Mouse (Mus musculus) midbrain, embryonic 12.5 days (tissue): Measurements from ENCODE around the gene Gm21972. TPM values are rescaled to one million over a fixed set of nuclear protein-coding genes. Genes with fewer than 3 reads are reported as not detected.
A peak's percentile ranks its signal among the peaks of the same experiment; 100 is the strongest.

Source experiments
- ATAC-seq: fragments of 200-750 bp; cut with Nextera tagmentation; 2 replicates; pipeline ENCODE4 v1.8.0; 2017; ENCODE audit warnings: low read depth, moderate TSS enrichment, moderate library complexity; ENCODE audit not compliant: low FRiP score
- H3K27ac ChIP-seq: fragments of 300-500 bp; sonication (generic); replicated peaks from 2 replicates; pipeline ENCODE4 v1.5.1; 2016; ENCODE audit warnings: mild to moderate bottlenecking
- H3K27me3 ChIP-seq: fragments of 300-500 bp; sonication (generic); 2 replicates; pipeline ENCODE4 v1.6.1; 2016; ENCODE audit warnings: mild to moderate bottlenecking
- H3K36me3 ChIP-seq: fragments of 300-500 bp; sonication (generic); 2 replicates; pipeline ENCODE4 v1.6.1; 2016
- H3K4me1 ChIP-seq: fragments of 300-500 bp; sonication (generic); 2 replicates; pipeline ENCODE4 v1.6.1; 2016
- H3K4me2 ChIP-seq: fragments of 300-500 bp; sonication (generic); replicated peaks from 2 replicates; pipeline ENCODE4 v1.6.1; 2016; ENCODE audit warnings: mild to moderate bottlenecking, moderate library complexity
- H3K4me3 ChIP-seq: fragments of 300-500 bp; sonication (generic); 2 replicates; pipeline ENCODE4 v1.5.1; 2016; ENCODE audit warnings: mild to moderate bottlenecking
- H3K9ac ChIP-seq: fragments of 300-500 bp; sonication (generic); replicated peaks from 2 replicates; pipeline ENCODE4 v1.6.1; 2016; ENCODE audit warnings: mild to moderate bottlenecking, moderate library complexity
- H3K9me3 ChIP-seq: fragments of 300-500 bp; sonication (generic); 2 replicates; pipeline ENCODE4 v1.6.1; 2016; ENCODE audit warnings: mild to moderate bottlenecking
- WGBS: fragments of 180-500 bp; shearing (Covaris S2); methylation state at CpG from one replicate; pipeline ENCODE4 v1.1.7; 2016; 5-methylcytosine and 5-hydroxymethylcytosine counted together
- polyA plus RNA-seq: library from polyadenylated mRNA; unstranded; fragments of >200 nt; fragmentation: Nextera tagmentation; extraction: Ambion mirVana; gene quantifications from 2 replicates; pipeline ENCODE4 v1.2.1, GENCODE M21; 2016

Gene Gm21972
- polyA plus RNA-seq, 1 experiment from 2014 or later = not detected

DNA sequence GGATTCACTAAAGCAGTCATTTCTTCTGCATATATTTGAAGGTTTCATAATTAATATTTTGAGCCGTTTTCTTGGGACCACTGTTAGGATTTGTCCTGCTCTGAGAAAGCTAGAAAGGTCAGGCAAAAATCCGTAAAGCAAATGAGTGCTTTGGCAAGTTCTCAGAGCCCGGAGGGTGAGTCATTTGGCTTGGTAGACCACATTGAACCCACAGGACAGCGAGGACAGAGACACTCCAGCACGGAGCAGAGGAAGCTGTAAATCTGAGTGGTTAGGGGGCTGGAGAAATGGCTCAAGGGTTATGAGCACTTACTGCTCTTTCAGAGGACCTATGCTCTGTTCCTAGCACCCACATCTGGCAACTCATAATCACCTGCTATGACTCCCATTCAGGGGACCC lies 14.1 kb downstream of the Gm21972 start:
- no peaks in the 10 kb centered on the region for H3K27me3 ChIP-seq
- 84% methylated on average over 5 of the region's 5 CpGs for WGBS
- H3K4me3 ChIP-seq = no peak overlapping the region
- no peak for ATAC-seq
- no peak overlapping the region for H3K27ac ChIP-seq
- H3K4me1 ChIP-seq = no peaks in the 10 kb centered on the region
- no peak overlapping the region for H3K4me2 ChIP-seq
- no peaks in the 10 kb centered on the region for H3K9me3 ChIP-seq
- 0 out of 2 replicates have a peak, but pooled peaks cover under 1% of the 10 kb centered on the region for H3K36me3 ChIP-seq
- H3K9ac ChIP-seq = no peak overlapping the region

DNA sequence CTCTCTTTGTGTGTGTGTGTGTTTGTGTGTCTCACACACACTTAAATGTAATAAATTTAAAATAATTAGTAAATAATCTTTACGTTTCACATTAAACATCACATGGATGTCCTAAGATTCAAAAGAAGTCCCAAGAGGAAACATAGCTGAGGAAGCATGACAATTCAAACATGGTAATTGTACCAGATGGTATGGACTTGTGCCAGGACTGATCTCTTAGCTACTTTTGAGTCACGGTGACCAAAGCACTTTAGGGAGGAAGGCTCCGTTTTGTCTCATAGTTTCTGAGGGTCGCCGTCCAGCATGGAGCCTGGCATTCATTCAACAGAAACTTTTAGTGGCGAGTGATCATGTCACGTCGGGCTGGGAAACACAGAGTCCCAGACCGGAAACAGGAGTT lies 14.7 kb downstream of the Gm21972 start:
- no peak for ATAC-seq
- WGBS = 92% methylated on average over 9 of the region's 9 CpGs
- no peaks in the 10 kb centered on the region for H3K36me3 ChIP-seq

DNA sequence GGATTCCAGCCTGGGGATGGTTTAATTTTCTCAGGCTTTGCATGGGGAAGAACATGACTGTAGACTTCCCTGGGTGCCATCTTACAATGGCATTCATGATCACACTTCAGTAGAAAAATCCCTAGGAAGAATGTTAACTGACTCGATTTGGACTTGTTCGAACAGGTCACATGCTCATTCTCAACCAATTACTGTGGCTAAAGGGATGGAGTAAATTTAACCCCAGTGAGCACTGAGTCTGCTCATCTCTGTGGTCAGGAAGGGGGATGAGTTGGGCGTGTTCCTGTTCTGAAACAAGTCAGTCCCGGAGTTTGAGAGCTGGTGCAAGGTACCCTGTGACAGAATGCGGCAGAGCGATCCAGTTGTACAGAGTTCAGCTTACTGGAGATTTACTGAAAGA lies 17.5 kb downstream of the Gm21972 start:
- H3K4me1 ChIP-seq = peaks cover 13% of the 10 kb centered on the region
- WGBS = 83% methylated on average over 6 of the region's 6 CpGs
- no peaks in the 10 kb centered on the region for H3K27me3 ChIP-seq
- H3K4me2 ChIP-seq = no peak overlapping the region
- H3K9ac ChIP-seq = no peak overlapping the region
- no peak for ATAC-seq
- H3K4me3 ChIP-seq = no peak overlapping the region
- no peaks in the 10 kb centered on the region for H3K9me3 ChIP-seq
- H3K27ac ChIP-seq = no peak overlapping the region
- no peaks in the 10 kb centered on the region for H3K36me3 ChIP-seq

More for the DNA sequence above, 14.7 kb downstream of the Gm21972 start:
- Histone ChIP-seq H3K27ac (no peak overlapping the region), H3K4me2 (no peak overlapping the region), H3K9me3 (no peaks in the 10 kb centered on the region), H3K4me1 (no peaks in the 10 kb centered on the region), H3K9ac (no peak overlapping the region), H3K27me3 (no peaks in the 10 kb centered on the region), H3K4me3 (no peak overlapping the region)

DNA sequence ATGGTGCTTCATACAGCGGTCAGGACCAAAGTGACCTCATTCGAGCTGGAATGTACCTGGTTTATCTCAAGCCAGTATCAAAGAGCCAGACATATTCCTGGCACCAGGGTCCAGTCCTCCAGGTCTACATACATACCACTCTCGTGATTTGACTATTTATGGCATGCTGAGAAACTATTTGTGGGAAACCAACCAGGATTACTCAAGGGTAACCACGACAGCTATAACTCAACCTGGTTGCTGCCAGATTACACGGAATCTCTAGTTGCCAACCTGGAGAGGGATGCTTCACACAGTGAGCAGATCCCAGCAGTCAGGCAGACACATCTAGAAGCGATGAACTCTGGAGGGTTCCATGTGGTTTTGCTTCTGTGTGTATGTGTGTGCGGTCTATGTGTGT lies 17.9 kb downstream of the Gm21972 start:
- no peaks in the 10 kb centered on the region for H3K36me3 ChIP-seq
- H3K27ac ChIP-seq = no peak overlapping the region
- 91% methylated on average over 7 of the region's 7 CpGs for WGBS
- no peak for ATAC-seq
- no peaks in the 10 kb centered on the region for H3K27me3 ChIP-seq
- no peak overlapping the region for H3K4me3 ChIP-seq
- no peak overlapping the region for H3K4me2 ChIP-seq
- no peaks in the 10 kb centered on the region for H3K9me3 ChIP-seq
- no peak overlapping the region for H3K9ac ChIP-seq
- H3K4me1 ChIP-seq = peaks cover 14% of the 10 kb centered on the region

DNA sequence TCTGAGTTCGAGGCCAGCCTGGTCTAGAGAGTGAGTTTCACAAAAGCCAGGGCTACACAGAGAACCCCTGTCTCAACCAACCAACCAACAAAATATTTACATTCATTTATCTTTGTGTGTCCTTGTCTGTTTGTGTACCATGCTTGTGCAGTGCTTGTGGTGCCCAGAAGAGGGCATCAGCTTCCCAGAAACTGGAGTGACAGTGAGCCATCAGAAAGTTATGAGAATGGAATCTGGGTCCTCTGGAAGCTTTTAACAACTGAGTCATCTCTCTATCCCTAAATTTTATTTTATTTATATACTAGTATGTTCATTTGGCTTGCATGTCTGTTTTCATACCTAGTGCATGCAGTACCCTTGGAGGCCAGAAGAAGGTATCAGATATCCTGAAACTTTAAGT lies 19.2 kb downstream of the Gm21972 start:
- H3K4me3 ChIP-seq = no peak overlapping the region
- ATAC-seq = no peak
- 90% methylated on average over 1 of the region's 1 CpGs for WGBS

DNA sequence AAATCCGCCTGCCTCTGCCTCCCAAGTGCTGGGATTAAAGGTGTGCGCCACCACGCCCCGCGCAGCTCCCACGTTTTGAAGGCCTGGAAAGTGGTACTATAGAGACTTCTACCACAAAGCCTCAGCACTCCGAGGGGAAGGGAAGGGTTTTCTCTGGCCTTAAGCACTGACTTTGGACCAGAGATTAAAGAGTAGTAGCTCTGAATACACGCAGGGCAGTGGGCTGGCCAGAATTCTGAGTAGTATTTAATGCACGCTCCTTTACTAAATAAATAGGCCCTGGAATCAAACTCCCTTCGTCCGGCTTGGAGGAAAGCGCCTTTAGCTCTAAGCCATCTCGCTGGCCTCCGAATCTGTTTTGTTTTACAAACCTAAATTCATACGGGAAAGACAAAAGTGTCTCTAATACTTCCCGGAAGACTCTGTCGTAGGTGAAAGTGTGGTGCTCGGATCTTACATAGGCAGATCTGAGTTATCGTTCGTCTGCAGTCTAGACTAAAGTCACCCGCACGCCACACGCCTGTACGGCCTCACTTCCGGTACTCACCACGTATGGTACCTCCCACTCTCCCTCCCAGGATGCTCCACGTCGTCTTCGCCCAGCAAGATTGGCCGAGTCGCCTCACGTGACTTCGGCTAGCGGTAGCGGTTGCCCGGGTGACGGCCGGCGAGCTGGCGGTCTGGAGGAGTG lies 20.8 kb downstream of the Gm21972 start, which contains the start of gene Armc9:
TSS of gene Armc9 (plus strand) at position 648 of the 691 bp plus-strand sequence.
- Histone ChIP-seq H3K4me2 (peak within 1 kb of the TSS; percentile 84), H3K9ac (peak within 1 kb of the TSS; percentile 82), H3K27me3 (no peaks in the 10 kb centered on the region), H3K36me3 (no peaks in the 10 kb centered on the region; the same call in 1 of the 2 replicates), H3K9me3 (no peaks in the 10 kb centered on the region), H3K27ac (peak within 1 kb of the TSS; percentile 74), H3K4me3 (peak within 1 kb of the TSS; percentile 83), H3K4me1 (peaks cover 14% of the 10 kb centered on the region)
- peak; percentile 100 for ATAC-seq
- WGBS = 4% methylated on average over 40 of the region's 40 CpGs

More for the DNA sequence above, 19.2 kb downstream of the Gm21972 start:
- Histone ChIP-seq H3K4me1 (peaks cover 14% of the 10 kb centered on the region), H3K36me3 (no peaks in the 10 kb centered on the region; the same call in 1 of the 2 replicates), H3K4me2 (no peak overlapping the region), H3K27me3 (no peaks in the 10 kb centered on the region), H3K9me3 (no peaks in the 10 kb centered on the region), H3K9ac (no peak overlapping the region), H3K27ac (no peak overlapping the region)

DNA sequence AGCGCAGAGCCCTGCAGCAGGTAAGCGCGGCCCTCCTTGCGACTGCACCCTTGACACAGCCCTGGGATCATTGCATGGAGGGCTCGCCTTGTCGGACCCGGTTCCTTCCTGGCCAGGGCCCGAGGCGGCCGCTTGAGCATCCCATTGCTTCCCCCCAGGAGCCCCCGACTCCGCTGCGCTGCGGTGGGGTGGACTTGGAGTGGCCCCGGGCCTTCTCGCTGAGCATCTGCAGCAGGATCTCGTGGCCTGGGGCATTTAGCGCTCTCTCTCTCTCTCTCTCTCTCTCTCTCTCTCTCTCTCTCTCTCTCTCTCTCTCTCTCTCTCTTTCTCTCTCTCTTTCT lies 21.4 kb downstream of the Gm21972 start:
- no peaks in the 10 kb centered on the region for H3K9me3 ChIP-seq
- H3K36me3 ChIP-seq = peaks cover 3% of the 10 kb centered on the region; the same call in 1 of the 2 replicates
- peaks cover 14% of the 10 kb centered on the region for H3K4me1 ChIP-seq
- H3K9ac ChIP-seq = peak overlapping the region; percentile 82
- peak overlapping the region; percentile 84 for H3K4me2 ChIP-seq
- WGBS = 1% methylated on average over 18 of the region's 18 CpGs
- H3K27ac ChIP-seq = peak overlapping the region; percentile 74; the same call in 1 of the 2 replicates
- H3K27me3 ChIP-seq = no peaks in the 10 kb centered on the region
- H3K4me3 ChIP-seq = peak overlapping the region; percentile 83
- no peak for ATAC-seq

DNA sequence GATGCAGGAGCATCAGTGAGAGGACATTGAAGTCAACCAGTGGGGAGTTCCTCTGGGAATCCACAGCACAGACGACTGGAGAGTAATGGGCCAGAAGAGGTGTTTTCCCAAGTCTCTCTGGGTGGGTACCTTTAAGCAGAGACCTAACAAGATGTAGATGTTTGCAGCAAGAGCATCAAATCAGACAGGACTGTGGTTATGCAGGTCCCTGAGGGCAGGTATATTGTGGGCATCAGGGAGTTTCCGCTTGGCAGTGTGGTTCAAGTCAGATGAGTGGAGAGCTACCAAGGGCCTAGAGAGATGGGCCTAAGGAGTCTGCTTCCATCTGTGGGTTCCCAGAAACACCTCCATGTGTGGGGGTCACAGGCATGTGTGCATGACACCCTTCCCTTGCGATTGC lies 22.6 kb downstream of the Gm21972 start:
- ATAC-seq = no peak
- Histone ChIP-seq H3K4me1 (peaks cover 14% of the 10 kb centered on the region), H3K27ac (no peak overlapping the region), H3K27me3 (no peaks in the 10 kb centered on the region), H3K4me3 (no peak overlapping the region), H3K9me3 (no peaks in the 10 kb centered on the region), H3K4me2 (peak overlapping the region; percentile 84; the same call in 1 of the 2 replicates), H3K9ac (peak overlapping the region; percentile 82; the same call in 1 of the 2 replicates), H3K36me3 (peaks cover 15% of the 10 kb centered on the region)
- 81% methylated on average over 3 of the region's 3 CpGs for WGBS

DNA sequence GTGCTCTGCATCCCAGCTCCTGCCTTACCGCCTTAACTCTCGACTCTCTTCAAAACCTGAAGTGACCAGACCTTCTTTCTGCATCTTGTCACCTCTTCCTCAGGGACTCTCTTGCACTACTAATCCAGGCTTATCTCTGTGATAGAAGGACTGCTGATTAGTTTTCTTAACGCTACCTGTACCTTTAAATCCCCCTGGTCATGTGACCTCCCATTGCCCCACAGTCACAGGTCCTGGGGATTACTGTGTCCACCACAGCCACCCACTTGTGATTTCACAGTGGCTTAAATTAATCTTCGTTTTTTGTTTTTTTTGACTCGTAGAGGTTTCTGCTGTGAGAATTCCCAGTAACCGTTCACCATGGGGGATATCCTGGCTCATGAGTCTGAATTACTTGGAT lies 23.2 kb downstream of the Gm21972 start:
- H3K9me3 ChIP-seq = no peaks in the 10 kb centered on the region
- no peak overlapping the region for H3K9ac ChIP-seq
- no peaks in the 10 kb centered on the region for H3K27me3 ChIP-seq
- H3K27ac ChIP-seq = no peak overlapping the region
- peaks cover 14% of the 10 kb centered on the region for H3K4me1 ChIP-seq
- no peak for ATAC-seq
- 91% methylated on average over 6 of the region's 6 CpGs for WGBS
- H3K4me2 ChIP-seq = no peak overlapping the region
- peaks cover 21% of the 10 kb centered on the region for H3K36me3 ChIP-seq
- H3K4me3 ChIP-seq = no peak overlapping the region

DNA sequence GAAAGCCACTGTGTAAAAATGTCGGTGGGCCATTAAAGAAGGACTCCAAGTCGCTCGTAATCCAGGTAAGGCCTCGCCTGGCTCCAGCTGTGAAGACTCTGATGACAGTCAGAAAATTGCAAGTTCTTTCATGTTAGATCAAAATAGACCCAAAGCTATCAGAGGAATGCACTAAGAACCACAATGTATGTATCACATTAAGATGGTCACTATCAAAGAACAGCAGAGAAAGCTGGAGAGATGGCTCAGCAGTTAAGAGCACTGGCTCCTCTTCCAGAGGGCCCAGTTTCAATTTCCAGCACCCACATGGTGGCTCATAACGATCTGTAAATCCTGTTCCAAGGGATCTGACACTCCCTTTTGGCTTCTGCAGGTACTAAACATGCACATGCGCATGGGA lies 26.6 kb downstream of the Gm21972 start:
- peaks cover 10% of the 10 kb centered on the region for H3K4me1 ChIP-seq
- 91% methylated on average over 6 of the region's 6 CpGs for WGBS
- H3K9me3 ChIP-seq = no peaks in the 10 kb centered on the region
- no peak overlapping the region for H3K9ac ChIP-seq
- H3K36me3 ChIP-seq = peaks cover 53% of the 10 kb centered on the region
- no peaks in the 10 kb centered on the region for H3K27me3 ChIP-seq
- H3K4me2 ChIP-seq = no peak overlapping the region
- H3K27ac ChIP-seq = no peak overlapping the region
- ATAC-seq = no peak
- no peak overlapping the region for H3K4me3 ChIP-seq

DNA sequence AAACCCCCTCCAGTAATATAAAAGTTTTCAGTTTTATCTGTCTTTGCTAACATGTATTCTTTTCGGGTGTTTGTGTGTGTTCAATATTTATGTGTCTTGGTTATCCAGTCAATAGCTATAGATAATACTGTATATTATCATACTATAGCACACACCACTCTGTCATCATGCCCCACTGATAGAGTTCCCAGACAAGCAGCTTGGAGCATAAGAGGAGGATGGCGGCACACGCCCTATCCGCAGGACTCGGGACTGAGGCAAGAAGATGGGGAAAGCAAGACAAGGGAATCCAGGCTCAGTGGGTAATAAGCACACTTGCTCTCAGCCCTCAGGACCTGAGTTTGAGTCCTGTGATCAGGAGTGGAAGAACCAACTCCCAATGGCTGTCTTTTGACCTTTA lies 27.0 kb downstream of the Gm21972 start:
- H3K9me3 ChIP-seq = no peaks in the 10 kb centered on the region
- no peak overlapping the region for H3K4me2 ChIP-seq
- 97% methylated on average over 5 of the region's 5 CpGs for WGBS
- no peaks in the 10 kb centered on the region for H3K27me3 ChIP-seq
- H3K27ac ChIP-seq = no peak overlapping the region
- ATAC-seq = no peak
- peaks cover 57% of the 10 kb centered on the region for H3K36me3 ChIP-seq
- H3K4me3 ChIP-seq = no peak overlapping the region
- peaks cover 6% of the 10 kb centered on the region for H3K4me1 ChIP-seq
- H3K9ac ChIP-seq = no peak overlapping the region

DNA sequence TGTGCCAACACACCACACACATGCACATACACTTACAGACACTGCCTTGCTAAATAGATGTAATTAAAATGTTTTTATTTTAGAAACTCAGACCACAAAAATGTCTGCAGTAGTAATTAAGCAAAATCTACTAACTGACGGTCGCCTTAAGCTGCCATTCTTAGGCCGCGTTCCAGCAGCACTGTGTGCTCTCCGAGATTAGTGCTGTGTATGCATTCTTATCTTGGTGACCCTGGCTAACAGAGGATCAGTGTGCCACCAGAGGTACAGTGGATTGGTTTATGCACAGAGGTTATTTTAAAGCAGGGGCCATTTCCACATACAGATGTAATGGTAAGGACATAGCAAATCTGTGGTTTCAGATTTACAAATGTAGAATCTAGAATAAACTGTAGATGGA lies 27.6 kb downstream of the Gm21972 start:
- Histone ChIP-seq H3K4me1 (0 out of 2 replicates have a peak, but pooled peaks cover under 1% of the 10 kb centered on the region), H3K4me2 (no peak overlapping the region), H3K36me3 (peaks cover 61% of the 10 kb centered on the region), H3K27ac (no peak overlapping the region), H3K9ac (no peak overlapping the region), H3K4me3 (no peak overlapping the region), H3K27me3 (no peaks in the 10 kb centered on the region), H3K9me3 (no peaks in the 10 kb centered on the region)
- no peak for ATAC-seq
- WGBS = 97% methylated on average over 5 of the region's 5 CpGs

DNA sequence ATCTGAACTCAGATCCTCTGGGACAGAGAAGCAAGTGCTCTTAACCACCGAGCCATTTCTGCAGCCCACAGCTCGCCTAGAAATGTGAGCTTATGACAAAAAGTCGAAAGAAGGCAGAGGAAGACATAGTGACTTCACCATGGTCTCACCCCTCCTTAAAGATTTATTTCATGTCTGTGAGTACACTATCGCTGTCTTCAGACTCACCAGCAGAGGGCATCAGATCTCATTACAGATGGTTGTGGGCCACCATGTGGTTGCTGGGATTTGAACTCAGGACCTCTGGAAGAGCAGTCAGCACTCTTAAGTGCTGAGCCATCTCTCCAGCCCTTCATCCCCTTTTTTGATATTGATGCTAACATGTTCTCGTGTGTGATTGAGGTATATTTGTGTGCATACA lies 41.2 kb downstream of the Gm21972 start:
- peaks cover 54% of the 10 kb centered on the region for H3K36me3 ChIP-seq
- no peaks in the 10 kb centered on the region for H3K4me1 ChIP-seq
- H3K27me3 ChIP-seq = no peaks in the 10 kb centered on the region
- no peak overlapping the region for H3K4me2 ChIP-seq
- H3K4me3 ChIP-seq = no peak overlapping the region
- no peak overlapping the region for H3K9ac ChIP-seq
- H3K9me3 ChIP-seq = no peaks in the 10 kb centered on the region
- WGBS = 93% methylated on average over 5 of the region's 5 CpGs
- no peak overlapping the region for H3K27ac ChIP-seq
- no peak for ATAC-seq
